ENCODE assay signal across 20 mouse cellular contexts in the genomic region with DNA sequence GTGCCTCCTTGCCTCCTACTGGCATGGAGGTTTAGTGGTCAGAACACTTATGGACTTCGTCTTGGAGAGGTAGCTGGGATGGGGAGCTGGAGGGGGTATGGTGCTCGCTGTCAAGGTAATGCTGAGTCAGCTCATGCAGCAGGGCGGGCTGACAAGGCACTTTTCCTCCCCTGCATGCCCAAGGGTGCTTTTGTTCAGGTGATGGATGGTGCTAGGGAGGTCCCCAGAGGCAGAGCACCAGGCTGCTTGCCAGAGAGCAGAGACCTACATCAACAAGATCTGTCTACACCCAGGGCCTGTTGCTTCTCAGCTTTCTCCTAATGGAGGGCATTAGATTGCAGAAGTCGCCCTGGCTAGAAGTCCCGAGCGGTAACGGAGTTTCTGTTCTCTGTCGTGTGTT.
DNase-seq lines count a peak whose midpoint lies in the region; ATAC-seq and TF ChIP-seq lines count a peak whose summit lies in the region.
"Had no signal": no experiment of that assay in that cellular context is flagged by ENCODE, and none has a peak within 500 bp of the region (broad histone marks: within the 10 kb centered on the region; RNA-seq: fewer than 3 reads in every experiment).

No protein-coding gene starts in this region.

- H3K79me2 ChIP-seq in CH12.LX (replicated peaks; ENCODE audit: control insufficient read depth, extremely low read depth, insufficient read depth, poor library complexity, severe bottlenecking) (no peaks in the 10 kb centered on the region), MEL (ENCODE audit: control insufficient read depth, insufficient read depth, low read length, poor library complexity) (no peaks in the 10 kb centered on the region)

- ATAC-seq in kidney, embryonic 14.5 days (ENCODE audit: low FRiP score, low TSS enrichment) = peak; percentile 44; the same call in 1 of the 2 replicates
- ATAC-seq in kidney, embryonic 16.5 days (ENCODE audit: low FRiP score, low TSS enrichment) = no peak
- ATAC-seq in hindbrain, postnatal 0 days = peak; percentile 33
- ATAC-seq: forebrain, embryonic 14.5 days; intestine, embryonic 16.5 days had no signal

- H3K4me2 ChIP-seq in kidney, embryonic 14.5 days (replicated peaks; ENCODE audit: low read depth, low read length) = no peak overlapping the region
- no peak overlapping the region for H3K4me2 ChIP-seq in kidney, embryonic 16.5 days (replicated peaks; ENCODE audit: low read depth, low read length)
- H3K4me2 ChIP-seq in CH12.LX (ENCODE audit: insufficient read depth, low read depth, poor library complexity, severe bottlenecking) = no peak overlapping the region
- no peak overlapping the region for H3K4me2 ChIP-seq in hindbrain, postnatal 0 days (ENCODE audit: low read depth, low read length)
- H3K4me2 ChIP-seq: embryonic facial prominence, embryonic 15.5 days; heart, embryonic 12.5 days; liver, embryonic 11.5 days; midbrain, embryonic 12.5 days had no signal

- no peak overlapping the region for H3K27ac ChIP-seq in kidney, embryonic 14.5 days (ENCODE audit: low read depth, low read length)
- no peak overlapping the region for H3K27ac ChIP-seq in kidney, embryonic 16.5 days (ENCODE audit: low read length)
- H3K27ac ChIP-seq in CH12.LX (ENCODE audit: insufficient read depth, low read depth) (no peak overlapping the region), MEL (ENCODE audit: control insufficient read depth, low read depth, low read length) (no peak overlapping the region)
- peak overlapping the region; percentile 22; the same call in 1 of the 2 replicates for H3K27ac ChIP-seq in hindbrain, postnatal 0 days
- H3K27ac ChIP-seq: embryonic facial prominence, embryonic 15.5 days; midbrain, embryonic 12.5 days had no signal

- H3K9me3 ChIP-seq in kidney, embryonic 14.5 days (ENCODE audit: control insufficient read depth, low read length) = no peaks in the 10 kb centered on the region
- H3K9me3 ChIP-seq in kidney, embryonic 16.5 days (ENCODE audit: low read length) = no peaks in the 10 kb centered on the region
- H3K9me3 ChIP-seq in CH12.LX (replicated peaks; ENCODE audit: low read length) = no peaks in the 10 kb centered on the region
- H3K9me3 ChIP-seq in MEL (replicated peaks; ENCODE audit: insufficient read depth, low read length) = no peaks in the 10 kb centered on the region
- no peaks in the 10 kb centered on the region for H3K9me3 ChIP-seq in hindbrain, postnatal 0 days (ENCODE audit: low read length)
- H3K9me3 ChIP-seq: embryonic facial prominence, embryonic 15.5 days; heart, embryonic 12.5 days; midbrain, embryonic 12.5 days had no signal

- 43% methylated on average over 8 of the region's 8 CpGs for WGBS in kidney, embryonic 14.5 days
- WGBS in kidney, embryonic 16.5 days = 38% methylated on average over 8 of the region's 8 CpGs
- 65% methylated on average over 8 of the region's 8 CpGs for WGBS in hindbrain, postnatal 0 days

- H3K4me1 ChIP-seq in kidney, embryonic 14.5 days (ENCODE audit: control insufficient read depth, insufficient read depth, low read length) = no peaks in the 10 kb centered on the region
- H3K4me1 ChIP-seq in kidney, embryonic 16.5 days (ENCODE audit: insufficient read depth, low read length) = peaks cover 8% of the 10 kb centered on the region; the same call in 1 of the 2 replicates
- H3K4me1 ChIP-seq in CH12.LX (ENCODE audit: control insufficient read depth in 1 of 2, insufficient read depth in 2 of 2) = no peaks in the 10 kb centered on the region
- H3K4me1 ChIP-seq in MEL (ENCODE audit: control insufficient read depth in 1 of 2, insufficient read depth in 2 of 2, low read length in 2 of 2) = no peaks in the 10 kb centered on the region
- no peaks in the 10 kb centered on the region for H3K4me1 ChIP-seq in hindbrain, postnatal 0 days (ENCODE audit: insufficient read depth, low read length)

- TF ChIP-seq RAD21 in CH12.LX (IDR thresholded peaks at IDR 0.05; ENCODE audit: low read depth, low read length) (no peak), MEL (IDR thresholded peaks at IDR 0.05; ENCODE audit: low read depth, low read length) (no peak)

- H3K9ac ChIP-seq in kidney, embryonic 14.5 days (ENCODE audit: low read depth, low read length) = no peak overlapping the region
- H3K9ac ChIP-seq in kidney, embryonic 16.5 days (replicated peaks; ENCODE audit: low read length) = no peak overlapping the region
- H3K9ac ChIP-seq in CH12.LX (ENCODE audit: insufficient read depth, low read depth) (no peak overlapping the region), MEL (ENCODE audit: control insufficient read depth, low read depth, low read length, poor library complexity, severe bottlenecking) (no peak overlapping the region)
- no peak overlapping the region for H3K9ac ChIP-seq in hindbrain, postnatal 0 days (replicated peaks; ENCODE audit: low read length)
- H3K9ac ChIP-seq: embryonic facial prominence, embryonic 15.5 days; heart, embryonic 12.5 days; midbrain, embryonic 12.5 days had no signal

- TF ChIP-seq CTCF in CH12.LX (conservative IDR thresholded peaks at IDR 0.05 in 1 of 2, IDR thresholded peaks at IDR 0.05 in 1 of 2; ENCODE audit: low read depth in 2 of 2, low read length in 2 of 2) (no peak), MEL (IDR thresholded peaks at IDR 0.05 in 2 of 3, conservative IDR thresholded peaks at IDR 0.05 in 1 of 3; ENCODE audit: control insufficient read depth in 1 of 3, insufficient read depth in 1 of 3, low read depth in 2 of 3, low read length in 3 of 3, poor library complexity in 1 of 3, severe bottlenecking in 1 of 3) (no peak)
- no peak for TF ChIP-seq CTCF in hindbrain, postnatal 0 days (IDR thresholded peaks at IDR 0.05; ENCODE audit: low read depth)

- no peak for DNase-seq in CH12.LX (ENCODE audit: extremely low read depth)
- no peak for DNase-seq in MEL (ENCODE audit: low read depth, low spot score)
- peak; percentile 36 for DNase-seq in hindbrain, postnatal 0 days (ENCODE audit: low spot score)
- no peak for DNase-seq in B cell, adult 2 months
- DNase-seq in ovary, postnatal 14 days (ENCODE audit: low spot score) = no peak
- DNase-seq: adrenal gland, adult 8-10 months; cerebellum, adult 8-10 months; heart, postnatal 36 days; lung, adult 2 months; lung, postnatal 4 days; thymus, postnatal 25 days had no signal

- in situ Hi-C loops in CH12.LX (cut with MboI; ENCODE audit: low pct_ligation_motif_present, low pct_unique_long_range_greater_than_20kb, low sequenced_read_pairs) = no loop called here

- H3K4me3 ChIP-seq in kidney, embryonic 14.5 days (ENCODE audit: low read length) = no peak overlapping the region
- no peak overlapping the region for H3K4me3 ChIP-seq in kidney, embryonic 16.5 days (ENCODE audit: low read length)
- H3K4me3 ChIP-seq in CH12.LX (replicated peaks in 1 of 3; ENCODE audit: low read depth in 2 of 3, low read length in 2 of 3, poor library complexity in 1 of 3) = no peak overlapping the region
- H3K4me3 ChIP-seq in MEL (ENCODE audit: control insufficient read depth in 1 of 2, insufficient read depth in 1 of 2, low read depth in 2 of 2, low read length in 2 of 2) = no peak overlapping the region
- H3K4me3 ChIP-seq in hindbrain, postnatal 0 days (ENCODE audit: low read length) = no peak overlapping the region
- H3K4me3 ChIP-seq: embryonic facial prominence, embryonic 15.5 days; heart, embryonic 12.5 days; midbrain, embryonic 12.5 days; myocyte had no signal

- TF ChIP-seq POLR2A in CH12.LX (IDR thresholded peaks at IDR 0.05; ENCODE audit: low read depth, low read length) (no peak), MEL (IDR thresholded peaks at IDR 0.05; ENCODE audit: control insufficient read depth in 1 of 2, insufficient read depth in 1 of 2, low read depth in 1 of 2, low read length in 2 of 2, poor library complexity in 1 of 2) (no peak)

- H3K36me3 ChIP-seq in kidney, embryonic 14.5 days (ENCODE audit: control insufficient read depth, insufficient read depth, low read length) = no peaks in the 10 kb centered on the region
- no peaks in the 10 kb centered on the region for H3K36me3 ChIP-seq in kidney, embryonic 16.5 days (ENCODE audit: insufficient read depth, low read length)
- H3K36me3 ChIP-seq in CH12.LX (replicated peaks in 1 of 2; ENCODE audit: control insufficient read depth in 1 of 2, insufficient read depth in 1 of 2, low read length in 1 of 2) = no peaks in the 10 kb centered on the region
- no peaks in the 10 kb centered on the region for H3K36me3 ChIP-seq in MEL (ENCODE audit: control insufficient read depth in 1 of 2, insufficient read depth in 2 of 2, low read length in 2 of 2)
- H3K36me3 ChIP-seq in hindbrain, postnatal 0 days (ENCODE audit: insufficient read depth, low read length) = no peaks in the 10 kb centered on the region
- H3K36me3 ChIP-seq: embryonic facial prominence, embryonic 15.5 days; heart, embryonic 12.5 days; midbrain, embryonic 12.5 days had no signal

- TF ChIP-seq EP300 in CH12.LX (IDR thresholded peaks at IDR 0.05; ENCODE audit: low read length) (no peak), MEL (IDR thresholded peaks at IDR 0.05; ENCODE audit: low read depth in 1 of 2, low read length in 2 of 2) (no peak)

- no peaks in the 10 kb centered on the region for H3K27me3 ChIP-seq in kidney, embryonic 14.5 days (ENCODE audit: control insufficient read depth, insufficient read depth, low read length)
- H3K27me3 ChIP-seq in kidney, embryonic 16.5 days (ENCODE audit: insufficient read depth, low read length) = no peaks in the 10 kb centered on the region
- H3K27me3 ChIP-seq in CH12.LX (replicated peaks) (no peaks in the 10 kb centered on the region), MEL (ENCODE audit: control insufficient read depth in 1 of 2, insufficient read depth in 2 of 2, low read length in 2 of 2) (no peaks in the 10 kb centered on the region)
- H3K27me3 ChIP-seq in hindbrain, postnatal 0 days (ENCODE audit: insufficient read depth, low read length) = no peaks in the 10 kb centered on the region
- H3K27me3 ChIP-seq: embryonic facial prominence, embryonic 15.5 days; heart, embryonic 12.5 days; midbrain, embryonic 12.5 days had no signal

- dilution Hi-C loops in CH12.LX (cut with MboI; ENCODE audit: extremely low pct_ligation_motif_present, extremely low pct_unique_long_range_greater_than_20kb, low sequenced_read_pairs) = no loop called here

TF ChIP-seq in CH12.LX, 34 proteins besides CTCF, POLR2A, EP300 and RAD21 (continues in another document):
- TF ChIP-seq USF2 (conservative IDR thresholded peaks at IDR 0.05; ENCODE audit: low read depth, low read length) = no peak
- no peak for TF ChIP-seq ZMIZ1 (IDR thresholded peaks at IDR 0.05; ENCODE audit: low read depth, low read length)
- no peak for TF ChIP-seq MEF2A (IDR thresholded peaks at IDR 0.05; ENCODE audit: borderline replicate concordance, low read depth, low read length)
- no peak for TF ChIP-seq USF1 (IDR thresholded peaks at IDR 0.05; ENCODE audit: low read depth, low read length)

TF ChIP-seq in MEL, 35 proteins besides CTCF, POLR2A, EP300 and RAD21:
- TF ChIP-seq MYC (IDR thresholded peaks at IDR 0.05; ENCODE audit: low read depth, low read length) (no peak), MAFK (IDR thresholded peaks at IDR 0.05; ENCODE audit: borderline replicate concordance, low read depth, low read length) (0 out of 2 replicates have a peak, but pooled peaks have one; percentile 10)
